Mouse (Mus musculus): ENCODE results near the gene Chrna3.

The Chrna3 gene

DNA sequence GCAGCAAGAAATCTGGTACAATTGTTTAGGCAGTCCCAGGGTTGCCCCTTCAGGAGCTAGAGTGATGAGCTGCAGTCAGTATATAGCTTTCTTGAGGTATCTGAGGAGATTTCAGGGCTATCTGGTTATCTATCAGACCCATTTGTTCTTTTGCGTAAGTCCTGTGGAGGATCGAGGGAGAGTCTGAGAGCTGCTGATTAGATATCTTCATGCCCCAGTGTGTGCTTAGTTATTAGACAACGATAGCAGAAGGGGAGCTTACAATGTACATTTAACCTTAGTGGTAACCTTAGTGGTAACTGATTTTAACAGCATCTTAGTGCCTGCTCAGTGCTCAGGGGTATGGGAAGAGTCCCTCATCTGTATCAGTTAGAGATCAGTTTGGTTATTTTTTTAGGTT lies 30.7 kb downstream of the Chrna3 start:
- DNase-seq (ENCODE audit: low read depth, low spot score) = no peak

GRCm38 (mm10) chr9:54994381-54994780 lies 32.0 kb downstream of the Chrna3 start:
- no peak for DNase-seq (ENCODE audit: low read depth, low spot score)

- DNase-seq (ENCODE audit: low read depth, low spot score) = no peak
These were observed 36.0 kb downstream of the Chrna3 start for GRCm38 (mm10) chr9:54990362-54990761.

DNA sequence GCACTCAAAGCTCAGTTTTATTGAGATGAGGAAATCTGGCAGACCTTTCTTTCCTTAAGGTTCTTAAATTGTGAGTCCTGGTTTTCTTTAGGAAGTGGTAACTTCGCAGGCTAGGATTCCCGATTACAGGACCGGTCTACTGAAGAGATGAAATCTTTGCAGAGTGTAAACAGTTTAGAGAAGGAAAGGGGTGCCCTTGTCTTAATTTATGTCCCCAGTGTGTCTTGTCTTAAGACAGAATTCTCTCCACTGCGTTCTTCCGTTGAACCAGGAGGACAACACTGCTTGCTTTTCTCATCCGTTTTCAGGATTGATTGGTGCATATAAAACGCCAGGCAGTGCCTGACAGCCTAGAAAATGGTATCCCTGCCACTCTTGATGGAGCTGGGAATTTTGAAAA lies 44.0 kb downstream of the Chrna3 start:
- no peak for DNase-seq (ENCODE audit: low read depth, low spot score)

GRCm38 (mm10) chr9:54981291-54982191 lies 44.8 kb downstream of the Chrna3 start:
- DNase-seq (ENCODE audit: low read depth, low spot score) = peak; percentile 38

GRCm38 (mm10) chr9:54980674-54981073 lies 45.7 kb downstream of the Chrna3 start, which contains the start of gene Chrna5:
Chrna5 (plus strand) TSS chr9:54980880.
- no peak for DNase-seq (ENCODE audit: low read depth, low spot score)

DNA sequence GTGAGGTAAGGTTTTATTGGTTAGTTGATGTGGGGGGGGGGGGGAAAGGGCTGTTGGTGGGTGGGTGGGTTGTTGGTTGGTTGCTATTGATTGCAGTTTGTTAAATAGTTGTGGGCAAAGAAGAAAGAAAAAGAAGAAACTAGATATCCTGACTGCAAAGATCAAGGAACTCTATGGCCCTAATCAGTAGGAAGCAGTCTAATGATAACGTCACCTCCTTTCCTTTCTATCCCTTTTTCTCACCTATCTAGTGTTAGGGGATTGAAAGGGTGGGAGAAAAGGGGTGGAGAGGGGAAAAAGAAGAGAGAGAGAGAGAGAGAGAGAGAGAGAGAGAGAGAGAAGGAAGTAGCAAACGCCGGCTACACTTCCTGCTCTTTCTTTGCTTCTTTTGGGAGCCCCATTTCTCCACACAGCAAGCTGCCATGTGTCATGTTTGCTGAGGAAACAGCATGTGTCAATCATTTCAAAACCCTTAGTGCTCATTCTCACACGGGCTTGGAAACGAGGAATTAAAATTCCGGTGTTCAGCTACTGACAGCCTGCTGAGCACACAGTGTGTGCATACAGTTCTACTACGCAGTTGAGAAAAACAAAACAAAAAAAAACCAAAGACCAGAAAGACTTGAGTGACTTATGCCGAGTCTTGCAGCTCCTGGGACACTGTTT lies 56.3 kb downstream of the Chrna3 start:
- DNase-seq (ENCODE audit: low read depth, low spot score) = no peak

GRCm38 (mm10) chr9:54963669-54964068 lies 62.7 kb downstream of the Chrna3 start:
- DNase-seq (ENCODE audit: low read depth, low spot score) = no peak

GRCm38 (mm10) chr9:54961059-54961458 lies 65.3 kb downstream of the Chrna3 start:
- peak; percentile 40 for DNase-seq (ENCODE audit: low read depth, low spot score)

Data from CD4-positive helper T cell, adult 2 months (primary cell).